ENCODE assay signal across 17 mouse cellular contexts in genomic region chr10:77629970-77630369, GRCm38 (mm10). TPM values are rescaled to one million over a fixed set of nuclear protein-coding genes. Genes with fewer than 3 reads are reported as not detected.
A peak's percentile ranks its signal among the peaks of the same experiment; 100 is the strongest.
DNase-seq lines count a peak whose midpoint lies in the region; ATAC-seq and TF ChIP-seq lines count a peak whose summit lies in the region.
"Had no signal": no experiment of that assay in that cellular context is flagged by ENCODE, and none has a peak within 500 bp of the region (broad histone marks: within the 10 kb centered on the region; RNA-seq: fewer than 3 reads in every experiment).

No protein-coding gene starts in this region.

- peaks cover 33% of the 10 kb centered on the region for H3K4me1 ChIP-seq in hindbrain, embryonic 13.5 days (replicated peaks)
- H3K4me1 ChIP-seq in hindbrain, embryonic 14.5 days (replicated peaks; ENCODE audit: control insufficient read depth, insufficient read depth, low read length), result 0 out of 2 replicates have a peak, but pooled peaks cover 6% of the 10 kb centered on the region
- no peaks in the 10 kb centered on the region for H3K4me1 ChIP-seq in midbrain, postnatal 0 days (ENCODE audit: insufficient read depth, low read length)
- H3K4me1 ChIP-seq in midbrain, embryonic 13.5 days (replicated peaks), result peaks cover 26% of the 10 kb centered on the region
- peaks cover 12% of the 10 kb centered on the region for H3K4me1 ChIP-seq in small intestine, adult 2 months (ENCODE audit: control insufficient read depth, insufficient read depth, insufficient read length, low read length)

- H3K36me3 ChIP-seq in hindbrain, embryonic 13.5 days, result peaks cover 27% of the 10 kb centered on the region
- H3K36me3 ChIP-seq in hindbrain, embryonic 14.5 days (replicated peaks; ENCODE audit: control insufficient read depth, insufficient read depth), result peaks cover 27% of the 10 kb centered on the region
- H3K36me3 ChIP-seq in midbrain, postnatal 0 days (ENCODE audit: insufficient read depth, low read length), result peaks cover 23% of the 10 kb centered on the region
- peaks cover 36% of the 10 kb centered on the region for H3K36me3 ChIP-seq in midbrain, embryonic 13.5 days
- H3K36me3 ChIP-seq in small intestine, adult 2 months (ENCODE audit: control insufficient read depth, insufficient read depth, low read length), result peaks cover 26% of the 10 kb centered on the region

- whole genome bisulfite sequencing in hindbrain, embryonic 13.5 days, result 97% methylated on average over 1 of the region's 1 CpGs
- WGBS in hindbrain, embryonic 14.5 days, result 97% methylated on average over 1 of the region's 1 CpGs
- 91% methylated on average over 1 of the region's 1 CpGs for WGBS in midbrain, postnatal 0 days
- 89% methylated on average over 1 of the region's 1 CpGs for WGBS in midbrain, embryonic 13.5 days
- WGBS in small intestine, adult 2 months, result 75% methylated on average over 1 of the region's 1 CpGs

- H3K9me3 ChIP-seq in hindbrain, embryonic 13.5 days, result no peaks in the 10 kb centered on the region
- H3K9me3 ChIP-seq in hindbrain, embryonic 14.5 days (ENCODE audit: control insufficient read depth, low read length), result no peaks in the 10 kb centered on the region
- no peaks in the 10 kb centered on the region for H3K9me3 ChIP-seq in midbrain, postnatal 0 days (ENCODE audit: low read length)
- H3K9me3 ChIP-seq in midbrain, embryonic 13.5 days, result no peaks in the 10 kb centered on the region
- H3K9me3 ChIP-seq: embryonic facial prominence, embryonic 12.5 days; liver, embryonic 13.5 days had no signal

- H3K9ac ChIP-seq in hindbrain, embryonic 13.5 days, result peak overlapping the region; percentile 13; the same call in 1 of the 2 replicates
- H3K9ac ChIP-seq in hindbrain, embryonic 14.5 days, result no peak overlapping the region
- H3K9ac ChIP-seq in midbrain, postnatal 0 days (replicated peaks; ENCODE audit: low read length, poor library complexity, severe bottlenecking), result no peak overlapping the region
- no peak overlapping the region for H3K9ac ChIP-seq in midbrain, embryonic 13.5 days (replicated peaks)
- H3K9ac ChIP-seq: embryonic facial prominence, embryonic 12.5 days; liver, embryonic 13.5 days had no signal

- no peak overlapping the region for H3K4me2 ChIP-seq in hindbrain, embryonic 13.5 days
- no peak overlapping the region for H3K4me2 ChIP-seq in hindbrain, embryonic 14.5 days (replicated peaks)
- H3K4me2 ChIP-seq in midbrain, postnatal 0 days (ENCODE audit: low read depth, low read length, poor library complexity, severe bottlenecking), result no peak overlapping the region
- no peak overlapping the region for H3K4me2 ChIP-seq in midbrain, embryonic 13.5 days (replicated peaks)
- H3K4me2 ChIP-seq: embryonic facial prominence, embryonic 12.5 days; liver, embryonic 13.5 days; midbrain, embryonic 11.5 days had no signal

- ATAC-seq in hindbrain, embryonic 13.5 days (ENCODE audit: low FRiP score), result no peak
- no peak for ATAC-seq in hindbrain, embryonic 14.5 days (ENCODE audit: low FRiP score)
- ATAC-seq in midbrain, postnatal 0 days (ENCODE audit: low FRiP score), result no peak
- no peak for ATAC-seq in midbrain, embryonic 13.5 days
- ATAC-seq: forebrain, embryonic 14.5 days had no signal

- H3K27me3 ChIP-seq in hindbrain, embryonic 13.5 days, result no peaks in the 10 kb centered on the region
- no peaks in the 10 kb centered on the region for H3K27me3 ChIP-seq in hindbrain, embryonic 14.5 days (ENCODE audit: control insufficient read depth, insufficient read depth, low read length)
- no peaks in the 10 kb centered on the region for H3K27me3 ChIP-seq in midbrain, postnatal 0 days (ENCODE audit: insufficient read depth, low read length)
- H3K27me3 ChIP-seq in midbrain, embryonic 13.5 days, result no peaks in the 10 kb centered on the region
- no peaks in the 10 kb centered on the region for H3K27me3 ChIP-seq in small intestine, adult 2 months (ENCODE audit: control insufficient read depth, insufficient read depth, low read length)
- H3K27me3 ChIP-seq: embryonic facial prominence, embryonic 12.5 days; liver, embryonic 13.5 days had no signal

- H3K4me3 ChIP-seq in hindbrain, embryonic 13.5 days, result no peak overlapping the region
- no peak overlapping the region for H3K4me3 ChIP-seq in hindbrain, embryonic 14.5 days (replicated peaks; ENCODE audit: low read length)
- H3K4me3 ChIP-seq in midbrain, postnatal 0 days (ENCODE audit: low read depth, low read length), result no peak overlapping the region
- no peak overlapping the region for H3K4me3 ChIP-seq in midbrain, embryonic 13.5 days (replicated peaks)
- no peak overlapping the region for H3K4me3 ChIP-seq in small intestine, adult 2 months (ENCODE audit: low read depth, low read length)
- H3K4me3 ChIP-seq: embryonic facial prominence, embryonic 12.5 days; liver, embryonic 13.5 days had no signal

- TF ChIP-seq POLR2A in small intestine, adult 2 months (IDR thresholded peaks at IDR 0.05; ENCODE audit: low read depth, low read length), result no peak

- peak; percentile 58 for TF ChIP-seq CTCF in midbrain, postnatal 0 days (IDR thresholded peaks at IDR 0.05)
- TF ChIP-seq CTCF in small intestine, adult 2 months (IDR thresholded peaks at IDR 0.05; ENCODE audit: extremely low read depth, insufficient read length, insufficient replicate concordance, low read depth, low read length), result peak; percentile 56; the same call in 1 of the 2 replicates

- DNase-seq in hindbrain, embryonic 14.5 days (ENCODE audit: low spot score), result no peak
- DNase-seq in midbrain, postnatal 0 days (ENCODE audit: low spot score), result no peak
- DNase-seq in ES-CJ7 (ENCODE audit: low read depth, low spot score), result peak; percentile 41
- no peak for DNase-seq in embryo, embryonic 10.5 days (ENCODE audit: low spot score)
- no peak for DNase-seq in gastrocnemius, postnatal 4 days (ENCODE audit: low spot score in 2 of 2)
- DNase-seq: adrenal gland, adult 2 months; cerebellum, adult 11-12 months; liver, embryonic 13.5 days; right cerebral cortex, postnatal 4 days had no signal

- no peak overlapping the region for H3K27ac ChIP-seq in hindbrain, embryonic 13.5 days
- H3K27ac ChIP-seq in hindbrain, embryonic 14.5 days, result no peak overlapping the region
- H3K27ac ChIP-seq in midbrain, postnatal 0 days (ENCODE audit: low read depth, low read length), result no peak overlapping the region
- H3K27ac ChIP-seq in midbrain, embryonic 13.5 days, result no peak overlapping the region
- no peak overlapping the region for H3K27ac ChIP-seq in small intestine, adult 2 months (ENCODE audit: insufficient read depth, low read depth, low read length)
- H3K27ac ChIP-seq: embryonic facial prominence, embryonic 12.5 days; liver, embryonic 13.5 days had no signal

RNA-seq across cellular contexts. Expression of gene Ube2g2, which starts 7.9 kb away (rescaled TPM):
- 94.5 and 95.0 TPM in 2 replicates for polyA plus RNA-seq in hindbrain, embryonic 13.5 days (2015; fragmentation: Nextera tagmentation; extraction: Ambion mirVana)
- 54.1 and 54.7 TPM in 2 replicates for polyA plus RNA-seq in hindbrain, embryonic 14.5 days (2014; fragmentation: Nextera tagmentation; extraction: Ambion mirVana)
- 39.3 and 41.8 TPM in 2 replicates for total RNA-seq in midbrain, postnatal 0 days (2014; rRNA removed)
- polyA plus RNA-seq in midbrain, postnatal 0 days (2015; fragmentation: Nextera tagmentation; extraction: Ambion mirVana), result 67.2 and 70.6 TPM in 2 replicates
- polyA plus RNA-seq in midbrain, embryonic 13.5 days (2015; fragmentation: Nextera tagmentation; extraction: Ambion mirVana), result 89.8 and 95.5 TPM in 2 replicates
- polyA plus RNA-seq in small intestine, adult 2 months (2012; rRNA removed), result 16.5 and 20.9 TPM in 2 replicates
- total RNA-seq in gastrocnemius, postnatal 4 days (2021), result 10 to 100 TPM; 89.7 to 93.0 TPM

RNA-seq across cellular contexts. Expression of gene Gm49325, which starts 24.0 kb away (rescaled TPM):
- polyA plus RNA-seq in hindbrain, embryonic 13.5 days (2015; fragmentation: Nextera tagmentation; extraction: Ambion mirVana), result 2.1 and 3.4 TPM in 2 replicates
- polyA plus RNA-seq in hindbrain, embryonic 14.5 days (2014; fragmentation: Nextera tagmentation; extraction: Ambion mirVana), result 3.8 and 5.1 TPM in 2 replicates
- not detected in 2 replicates for total RNA-seq in midbrain, postnatal 0 days (2014; rRNA removed)
- polyA plus RNA-seq in midbrain, postnatal 0 days (2015; fragmentation: Nextera tagmentation; extraction: Ambion mirVana), result 6.9 and 10.5 TPM in 2 replicates
- polyA plus RNA-seq in midbrain, embryonic 13.5 days (2015; fragmentation: Nextera tagmentation; extraction: Ambion mirVana), result 2.5 TPM in 1 of 2 replicates, not detected in the other
- not detected in 2 replicates for polyA plus RNA-seq in small intestine, adult 2 months (2012; rRNA removed)
- 10 to 100 TPM; 13.8 to 14.9 TPM for total RNA-seq in gastrocnemius, postnatal 4 days (2021)
- total RNA-seq: granulocyte monocyte progenitor cell, adult 5-6 weeks; hematopoietic stem cell, adult 5-6 weeks had no signal
- polyA plus RNA-seq: adrenal gland, adult 2 months; midbrain, embryonic 11.5 days had no signal

RNA-seq across cellular contexts. Expression of gene Sumo3, which starts 24.1 kb away (rescaled TPM):
- 271 and 274 TPM in 2 replicates for polyA plus RNA-seq in hindbrain, embryonic 13.5 days (2015; fragmentation: Nextera tagmentation; extraction: Ambion mirVana)
- polyA plus RNA-seq in hindbrain, embryonic 14.5 days (2014; fragmentation: Nextera tagmentation; extraction: Ambion mirVana), result 235 and 260 TPM in 2 replicates
- total RNA-seq in midbrain, postnatal 0 days (2014; rRNA removed), result 167 and 306 TPM in 2 replicates
- polyA plus RNA-seq in midbrain, postnatal 0 days (2015; fragmentation: Nextera tagmentation; extraction: Ambion mirVana), result 385 and 389 TPM in 2 replicates
- 302 and 320 TPM in 2 replicates for polyA plus RNA-seq in midbrain, embryonic 13.5 days (2015; fragmentation: Nextera tagmentation; extraction: Ambion mirVana)
- polyA plus RNA-seq in small intestine, adult 2 months (2012; rRNA removed), result 129 and 254 TPM in 2 replicates
- total RNA-seq in gastrocnemius, postnatal 4 days (2021), result 10 to 100 TPM; 92.1 to 96.0 TPM

RNA-seq across cellular contexts. Expression of gene Pttg1ip, which starts 48.5 kb away (rescaled TPM):
- 69.0 and 71.9 TPM in 2 replicates for polyA plus RNA-seq in hindbrain, embryonic 13.5 days (2015; fragmentation: Nextera tagmentation; extraction: Ambion mirVana)
- 79.9 and 80.2 TPM in 2 replicates for polyA plus RNA-seq in hindbrain, embryonic 14.5 days (2014; fragmentation: Nextera tagmentation; extraction: Ambion mirVana)
- 87.2 and 116 TPM in 2 replicates for total RNA-seq in midbrain, postnatal 0 days (2014; rRNA removed)
- polyA plus RNA-seq in midbrain, postnatal 0 days (2015; fragmentation: Nextera tagmentation; extraction: Ambion mirVana), result 74.7 and 79.0 TPM in 2 replicates
- polyA plus RNA-seq in midbrain, embryonic 13.5 days (2015; fragmentation: Nextera tagmentation; extraction: Ambion mirVana), result 57.5 and 59.0 TPM in 2 replicates
- polyA plus RNA-seq in small intestine, adult 2 months (2012; rRNA removed), result 82.9 and 176 TPM in 2 replicates
- 100 to 1,000 TPM in 1 of 2 experiments, 10 to 100 TPM in 1; 95.8 to 103 TPM for total RNA-seq in gastrocnemius, postnatal 4 days (2021)

RNA-seq across cellular contexts. Expression of gene Tspear, which starts 56.4 kb away (rescaled TPM):
- polyA plus RNA-seq in hindbrain, embryonic 13.5 days (2015; fragmentation: Nextera tagmentation; extraction: Ambion mirVana), result 0.74 and 0.82 TPM in 2 replicates
- 0.94 and 1.2 TPM in 2 replicates for polyA plus RNA-seq in hindbrain, embryonic 14.5 days (2014; fragmentation: Nextera tagmentation; extraction: Ambion mirVana)
- 0.66 and 1.5 TPM in 2 replicates for total RNA-seq in midbrain, postnatal 0 days (2014; rRNA removed)
- polyA plus RNA-seq in midbrain, postnatal 0 days (2015; fragmentation: Nextera tagmentation; extraction: Ambion mirVana), result 0.63 and 1.3 TPM in 2 replicates
- polyA plus RNA-seq in midbrain, embryonic 13.5 days (2015; fragmentation: Nextera tagmentation; extraction: Ambion mirVana), result 0.67 and 1.2 TPM in 2 replicates
- polyA plus RNA-seq in small intestine, adult 2 months (2012; rRNA removed), result 0.11 and 0.33 TPM in 2 replicates
- total RNA-seq in gastrocnemius, postnatal 4 days (2021), result not detected
